Mouse (Mus musculus) stomach, embryonic 14.5 days (tissue): ENCODE data around the gene Zscan29. TPM values are rescaled to one million over a fixed set of nuclear protein-coding genes. Genes with fewer than 3 reads are reported as not detected.
A peak's percentile ranks its signal among the peaks of the same experiment; 100 is the strongest.

Experiments
- ATAC-seq: fragments of 200-750 bp; cut with Nextera tagmentation; 2 replicates; pipeline ENCODE4 v1.8.0; 2017; ENCODE audit warnings: low read depth, moderate TSS enrichment; ENCODE audit not compliant: insufficient number of reproducible peaks, insufficient read depth, low FRiP score
- H3K27ac ChIP-seq: fragments of 300-500 bp; sonication (generic); 2 replicates; pipeline ENCODE4 v1.5.1; 2014; ENCODE audit warnings: mild to moderate bottlenecking, low read length, moderate library complexity, mixed read lengths
- H3K27me3 ChIP-seq: fragments of 300-500 bp; sonication (generic); 2 replicates; pipeline ENCODE4 v1.6.1; 2014; ENCODE audit warnings: low read length, control low read depth, mixed read lengths; ENCODE audit not compliant: control insufficient read depth, insufficient read depth
- H3K36me3 ChIP-seq: fragments of 300-500 bp; sonication (generic); 2 replicates; pipeline ENCODE4 v1.6.1; 2014; ENCODE audit warnings: mild to moderate bottlenecking, control low read depth, low read length, moderate library complexity, mixed read lengths; ENCODE audit not compliant: control insufficient read depth, insufficient read depth
- H3K4me1 ChIP-seq: fragments of 300-500 bp; sonication (generic); 2 replicates; pipeline ENCODE4 v1.6.1; 2014; ENCODE audit warnings: low read length, control low read depth, mixed read lengths; ENCODE audit not compliant: control insufficient read depth, insufficient read depth
- H3K4me2 ChIP-seq: fragments of 300-500 bp; sonication (generic); replicated peaks from 2 replicates; pipeline ENCODE4 v1.6.1; 2014; ENCODE audit warnings: low read depth, low read length, control low read depth
- H3K4me3 ChIP-seq: fragments of 300-500 bp; sonication (generic); 2 replicates; pipeline ENCODE4 v1.5.1; 2014; ENCODE audit warnings: low read depth, low read length, control low read depth
- H3K9ac ChIP-seq: fragments of 300-500 bp; sonication (generic); replicated peaks from 2 replicates; pipeline ENCODE4 v1.6.1; 2014; ENCODE audit warnings: low read depth, mild to moderate bottlenecking, control low read depth, low read length, moderate library complexity, mixed read lengths
- H3K9me3 ChIP-seq: fragments of 300-500 bp; sonication (generic); 2 replicates; pipeline ENCODE4 v1.6.1; 2016; ENCODE audit warnings: low read depth, low read length, control low read depth; ENCODE audit not compliant: control insufficient read depth
- WGBS: fragments of 180-500 bp; shearing (Covaris S2); extraction: QIAGEN DNeasy Blood & Tissue Kit; methylation state at CpG from one replicate; pipeline ENCODE4 v1.1.7; 2014; 5-methylcytosine and 5-hydroxymethylcytosine counted together
- polyA plus RNA-seq: library from polyadenylated mRNA; unstranded; fragments of >200 nt; fragmentation: Nextera tagmentation; extraction: Ambion mirVana; gene quantifications from 2 replicates; pipeline ENCODE4 v1.2.1, GENCODE M21; 2014

The Zscan29 gene
- polyA plus RNA-seq, 1 experiment from 2014 or later, result 12.2 TPM

GRCm38 (mm10) chr2:121183431-121183830 is 12.5 kb upstream of the Zscan29 start:
- H3K9ac ChIP-seq, result no peak overlapping the region
- H3K27ac ChIP-seq, result no peak overlapping the region
- peaks cover 56% of the 10 kb centered on the region for H3K36me3 ChIP-seq
- no peaks in the 10 kb centered on the region for H3K4me1 ChIP-seq
- ATAC-seq, result no peak
- no peaks in the 10 kb centered on the region for H3K27me3 ChIP-seq
- H3K4me2 ChIP-seq, result no peak overlapping the region
- H3K4me3 ChIP-seq, result no peak overlapping the region
- 85% methylated on average over 5 of the region's 5 CpGs for WGBS
- no peaks in the 10 kb centered on the region for H3K9me3 ChIP-seq

GRCm38 (mm10) chr2:121178828-121179479 is 8.0 kb upstream of the Zscan29 start:
- no peak for ATAC-seq

GRCm38 (mm10) chr2:121170481-121170971 is 399 bp downstream of the Zscan29 start, which contains the start of gene Tubgcp4:
TSS of gene Tubgcp4 (plus strand) at chr2:121170654.
- Histone ChIP-seq H3K9ac (peak within 1 kb of the TSS; percentile 52), H3K36me3 (peaks cover 21% of the 10 kb centered on the region), H3K9me3 (no peaks in the 10 kb centered on the region), H3K27me3 (no peaks in the 10 kb centered on the region), H3K27ac (peak within 1 kb of the TSS; percentile 66), H3K4me3 (peak within 1 kb of the TSS; percentile 93), H3K4me2 (peak within 1 kb of the TSS; percentile 88), H3K4me1 (peaks cover 14% of the 10 kb centered on the region)
- peak; percentile 7; the same call in 1 of the 2 replicates for ATAC-seq
- WGBS, result under 1% methylated on average over 38 of the region's 38 CpGs

More at GRCm38 (mm10) chr2:121178828-121179479, 8.0 kb upstream of the Zscan29 start:
- 95% methylated on average over 3 of the region's 3 CpGs for WGBS
- H3K4me3 ChIP-seq, result no peak overlapping the region
- H3K36me3 ChIP-seq, result peaks cover 51% of the 10 kb centered on the region
- no peak overlapping the region for H3K9ac ChIP-seq
- H3K9me3 ChIP-seq, result no peaks in the 10 kb centered on the region
- H3K27me3 ChIP-seq, result no peaks in the 10 kb centered on the region
- no peak overlapping the region for H3K4me2 ChIP-seq
- H3K4me1 ChIP-seq, result no peaks in the 10 kb centered on the region
- no peak overlapping the region for H3K27ac ChIP-seq

GRCm38 (mm10) chr2:121169902-121170301 is 1.0 kb downstream of the Zscan29 start:
- peak overlapping the region; percentile 88 for H3K4me2 ChIP-seq
- H3K4me1 ChIP-seq, result peaks cover 14% of the 10 kb centered on the region
- WGBS, result 4% methylated on average over 9 of the region's 9 CpGs
- peak overlapping the region; percentile 93 for H3K4me3 ChIP-seq
- ATAC-seq, result no peak
- peak overlapping the region; percentile 66; the same call in 1 of the 2 replicates for H3K27ac ChIP-seq
- no peaks in the 10 kb centered on the region for H3K27me3 ChIP-seq
- H3K9me3 ChIP-seq, result no peaks in the 10 kb centered on the region
- peaks cover 21% of the 10 kb centered on the region for H3K36me3 ChIP-seq
- peak overlapping the region; percentile 52 for H3K9ac ChIP-seq

- Histone ChIP-seq H3K4me3 (peak overlapping the region; percentile 93), H3K27ac (no peak overlapping the region), H3K4me2 (peak overlapping the region; percentile 88), H3K9ac (peak overlapping the region; percentile 52; the same call in 1 of the 2 replicates), H3K36me3 (peaks cover 16% of the 10 kb centered on the region), H3K4me1 (peaks cover 14% of the 10 kb centered on the region), H3K9me3 (no peaks in the 10 kb centered on the region), H3K27me3 (no peaks in the 10 kb centered on the region)
- no peak for ATAC-seq
- 42% methylated on average over 4 of the region's 4 CpGs for WGBS
Measured at GRCm38 (mm10) chr2:121169173-121169572, 1.8 kb downstream of the Zscan29 start.

GRCm38 (mm10) chr2:121153100-121153499 is 17.8 kb downstream of the Zscan29 start:
- H3K27ac ChIP-seq, result no peak overlapping the region
- no peaks in the 10 kb centered on the region for H3K27me3 ChIP-seq
- no peaks in the 10 kb centered on the region for H3K4me1 ChIP-seq
- 89% methylated on average over 3 of the region's 3 CpGs for WGBS
- ATAC-seq, result no peak
- H3K9me3 ChIP-seq, result no peaks in the 10 kb centered on the region
- no peak overlapping the region for H3K9ac ChIP-seq
- no peak overlapping the region for H3K4me2 ChIP-seq
- H3K4me3 ChIP-seq, result no peak overlapping the region
- H3K36me3 ChIP-seq, result peaks cover 14% of the 10 kb centered on the region

GRCm38 (mm10) chr2:121149679-121150078 is 21.2 kb downstream of the Zscan29 start:
- no peaks in the 10 kb centered on the region for H3K27me3 ChIP-seq
- H3K4me2 ChIP-seq, result no peak overlapping the region
- no peak for ATAC-seq
- H3K36me3 ChIP-seq, result peaks cover 20% of the 10 kb centered on the region
- H3K4me3 ChIP-seq, result no peak overlapping the region
- WGBS, result 87% methylated on average over 5 of the region's 5 CpGs
- H3K4me1 ChIP-seq, result no peaks in the 10 kb centered on the region
- H3K9ac ChIP-seq, result no peak overlapping the region
- H3K27ac ChIP-seq, result no peak overlapping the region
- no peaks in the 10 kb centered on the region for H3K9me3 ChIP-seq

- peaks cover 19% of the 10 kb centered on the region for H3K36me3 ChIP-seq
- WGBS, result 76% methylated on average over 2 of the region's 2 CpGs
- H3K4me1 ChIP-seq, result peaks cover 15% of the 10 kb centered on the region
- no peak for ATAC-seq
- H3K27ac ChIP-seq, result no peak overlapping the region
- no peak overlapping the region for H3K4me2 ChIP-seq
- H3K9me3 ChIP-seq, result 0 out of 2 replicates have a peak, but pooled peaks cover 5% of the 10 kb centered on the region
- H3K4me3 ChIP-seq, result no peak overlapping the region
- H3K27me3 ChIP-seq, result no peaks in the 10 kb centered on the region
- H3K9ac ChIP-seq, result no peak overlapping the region
Measured at GRCm38 (mm10) chr2:121142415-121142814, 28.5 kb downstream of the Zscan29 start.
